In the genomic region with DNA sequence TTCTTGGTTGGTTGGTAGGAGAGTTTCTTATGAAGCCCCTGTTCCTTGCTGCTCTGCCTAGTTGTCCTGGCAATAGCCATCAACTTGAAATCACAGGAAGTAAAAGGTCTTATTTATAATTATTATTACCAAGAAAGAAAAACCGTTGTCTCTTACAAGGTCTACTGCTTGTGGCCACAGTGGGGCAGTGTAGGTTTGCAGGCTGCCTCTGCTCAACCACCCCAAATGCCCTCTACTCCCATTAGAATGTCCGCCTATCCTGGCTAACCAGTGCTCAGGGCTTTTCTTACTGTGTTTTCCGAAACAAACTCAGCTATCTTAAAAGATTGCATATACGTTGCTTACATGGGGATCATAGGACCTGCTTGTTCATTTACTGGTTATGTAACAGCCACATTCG, we compare ENCODE assay signal across 8 mouse cellular contexts.
DNase-seq lines count a peak whose midpoint lies in the region; ATAC-seq and TF ChIP-seq lines count a peak whose summit lies in the region.

No protein-coding gene starts in this region.

- H3K4me3 ChIP-seq in forebrain, postnatal 0 days (ENCODE audit: low read depth, low read length) = no peak overlapping the region
- no peak overlapping the region for H3K4me3 ChIP-seq in forebrain, embryonic 11.5 days (ENCODE audit: low read depth, low read length)
- no peak overlapping the region for H3K4me3 ChIP-seq in midbrain, postnatal 0 days (ENCODE audit: low read depth, low read length)
- no peak overlapping the region for H3K4me3 ChIP-seq in midbrain, embryonic 10.5 days

- WGBS in forebrain, postnatal 0 days = 63% methylated on average over 5 of the region's 5 CpGs
- WGBS in forebrain, embryonic 11.5 days = 69% methylated on average over 5 of the region's 5 CpGs
- WGBS in midbrain, postnatal 0 days = 73% methylated on average over 5 of the region's 5 CpGs
- 75% methylated on average over 5 of the region's 5 CpGs for WGBS in midbrain, embryonic 10.5 days

- no peaks in the 10 kb centered on the region for H3K9me3 ChIP-seq in forebrain, postnatal 0 days (ENCODE audit: low read length)
- no peaks in the 10 kb centered on the region for H3K9me3 ChIP-seq in forebrain, embryonic 11.5 days (ENCODE audit: control insufficient read depth, low read length)
- H3K9me3 ChIP-seq in midbrain, postnatal 0 days (ENCODE audit: low read length) = no peaks in the 10 kb centered on the region
- peaks cover 6% of the 10 kb centered on the region; the same call in 1 of the 2 replicates for H3K9me3 ChIP-seq in midbrain, embryonic 10.5 days (replicated peaks)

- H3K27me3 ChIP-seq in forebrain, postnatal 0 days (ENCODE audit: insufficient read depth, low read length) = no peaks in the 10 kb centered on the region
- H3K27me3 ChIP-seq in forebrain, embryonic 11.5 days (ENCODE audit: control insufficient read depth, insufficient read depth, low read length) = no peaks in the 10 kb centered on the region
- H3K27me3 ChIP-seq in midbrain, postnatal 0 days (ENCODE audit: insufficient read depth, low read length) = no peaks in the 10 kb centered on the region
- no peaks in the 10 kb centered on the region for H3K27me3 ChIP-seq in midbrain, embryonic 10.5 days (ENCODE audit: low read depth, poor library complexity, severe bottlenecking)

- no peak overlapping the region for H3K9ac ChIP-seq in forebrain, postnatal 0 days
- H3K9ac ChIP-seq in forebrain, embryonic 11.5 days (ENCODE audit: low read length) = no peak overlapping the region
- no peak overlapping the region for H3K9ac ChIP-seq in midbrain, postnatal 0 days (replicated peaks; ENCODE audit: low read length, poor library complexity, severe bottlenecking)

- no peaks in the 10 kb centered on the region for H3K4me1 ChIP-seq in forebrain, postnatal 0 days (ENCODE audit: insufficient read depth)
- peaks cover 2% of the 10 kb centered on the region; the same call in 1 of the 2 replicates for H3K4me1 ChIP-seq in forebrain, embryonic 11.5 days (replicated peaks; ENCODE audit: control insufficient read depth, insufficient read depth, low read length)
- no peaks in the 10 kb centered on the region for H3K4me1 ChIP-seq in midbrain, postnatal 0 days (ENCODE audit: insufficient read depth, low read length)
- H3K4me1 ChIP-seq in midbrain, embryonic 10.5 days = peaks cover 11% of the 10 kb centered on the region

- peak; percentile 62 for TF ChIP-seq CTCF in forebrain, postnatal 0 days (IDR thresholded peaks at IDR 0.05; ENCODE audit: low read depth)
- peak; percentile 77 for TF ChIP-seq CTCF in midbrain, postnatal 0 days (IDR thresholded peaks at IDR 0.05)

- H3K4me2 ChIP-seq in forebrain, postnatal 0 days (ENCODE audit: low read depth) = no peak overlapping the region
- H3K4me2 ChIP-seq in forebrain, embryonic 11.5 days (ENCODE audit: low read depth, low read length, severe bottlenecking) = no peak overlapping the region
- H3K4me2 ChIP-seq in midbrain, postnatal 0 days (ENCODE audit: low read depth, low read length, poor library complexity, severe bottlenecking) = no peak overlapping the region

- ATAC-seq in forebrain, postnatal 0 days = peak; percentile 75
- no peak for ATAC-seq in forebrain, embryonic 11.5 days (replicated peaks; ENCODE audit: low FRiP score)
- ATAC-seq in midbrain, postnatal 0 days (ENCODE audit: low FRiP score) = peak; percentile 54; the same call in 1 of the 2 replicates
- peak; percentile 85 for ATAC-seq in megakaryocyte progenitor cell, adult 5-6 weeks (replicated peaks; ENCODE audit: poor library complexity)

- peak; percentile 24 for DNase-seq in forebrain, postnatal 0 days
- no peak for DNase-seq in forebrain, embryonic 11.5 days (ENCODE audit: low spot score)
- DNase-seq in midbrain, postnatal 0 days (ENCODE audit: low spot score) = peak; percentile 54
- DNase-seq in midbrain, embryonic 10.5 days (ENCODE audit: low spot score) = no peak
- DNase-seq in ZHBTc4 (ENCODE audit: low read depth, low spot score) = peak; percentile 46
- peak; percentile 54 for DNase-seq in heart, postnatal 4 days
- DNase-seq in spleen, postnatal 14 days (ENCODE audit: low spot score in 2 of 2) = no peak

- H3K27ac ChIP-seq in forebrain, postnatal 0 days (ENCODE audit: low read depth, low read length) = no peak overlapping the region
- H3K27ac ChIP-seq in forebrain, embryonic 11.5 days (ENCODE audit: low read depth, low read length) = no peak overlapping the region
- H3K27ac ChIP-seq in midbrain, postnatal 0 days (ENCODE audit: low read depth, low read length) = no peak overlapping the region
- H3K27ac ChIP-seq in midbrain, embryonic 10.5 days (replicated peaks) = no peak overlapping the region

- H3K36me3 ChIP-seq in forebrain, postnatal 0 days (ENCODE audit: insufficient read depth) = no peaks in the 10 kb centered on the region; the same call in 1 of the 2 replicates
- H3K36me3 ChIP-seq in forebrain, embryonic 11.5 days (ENCODE audit: control insufficient read depth, insufficient read depth, low read length) = no peaks in the 10 kb centered on the region
- no peaks in the 10 kb centered on the region for H3K36me3 ChIP-seq in midbrain, postnatal 0 days (ENCODE audit: insufficient read depth, low read length)
- H3K36me3 ChIP-seq in midbrain, embryonic 10.5 days = peaks cover 14% of the 10 kb centered on the region

Comparison
In these comparisons a context has a peak if more than half of its experiments do, and no peak if none do; other contexts are left out.
1. DNase-seq: peak in forebrain, postnatal 0 days (single experiment), midbrain, postnatal 0 days (single experiment), ZHBTc4 (single experiment) and heart, postnatal 4 days (single experiment); none in forebrain, embryonic 11.5 days (single experiment), midbrain, embryonic 10.5 days (single experiment) and spleen, postnatal 14 days (0 of 2).